Mouse (Mus musculus) bone marrow macrophage, adult 2 months (primary cell): ENCODE data around the gene 1700016D06Rik.

Experiments
- CTCF ChIP-seq: IDR thresholded peaks from 2 replicates; pipeline ENCODE4 v1.5.1; 2012; ENCODE audit warnings: low read depth, mild to moderate bottlenecking, low read length, moderate library complexity
- POLR2A ChIP-seq: IDR thresholded peaks from 2 replicates; pipeline ENCODE4 v1.6.1; 2012; ENCODE audit warnings: mild to moderate bottlenecking, low read depth, low read length, borderline replicate concordance

- TF ChIP-seq CTCF (no peak), POLR2A (no peak)
Observed at GRCm38 (mm10) chr8:11627717-11628116, 73.1 kb downstream of the 1700016D06Rik start.
